Mouse (Mus musculus) cerebellum, adult (tissue): Measurements from ENCODE around the gene Tbr1.

Experiments used
- ATAC-seq: cut with Nextera tagmentation; 2 replicates; pipeline ENCODE4 v1.9.2; 2017; ENCODE audit warnings: mild to moderate bottlenecking, moderate library complexity, mixed read lengths; ENCODE audit not compliant: insufficient number of reproducible peaks, low FRiP score, low TSS enrichment

Gene Tbr1

GRCm38 (mm10) chr2:61802656-61803251, at the start of gene Tbr1:
TSS of gene Tbr1 (plus strand) at chr2:61802930.
- ATAC-seq = peak; percentile 71

- ATAC-seq = no peak
Observed at GRCm38 (mm10) chr2:61754989-61755388, 47.7 kb upstream of the Tbr1 start.

DNA sequence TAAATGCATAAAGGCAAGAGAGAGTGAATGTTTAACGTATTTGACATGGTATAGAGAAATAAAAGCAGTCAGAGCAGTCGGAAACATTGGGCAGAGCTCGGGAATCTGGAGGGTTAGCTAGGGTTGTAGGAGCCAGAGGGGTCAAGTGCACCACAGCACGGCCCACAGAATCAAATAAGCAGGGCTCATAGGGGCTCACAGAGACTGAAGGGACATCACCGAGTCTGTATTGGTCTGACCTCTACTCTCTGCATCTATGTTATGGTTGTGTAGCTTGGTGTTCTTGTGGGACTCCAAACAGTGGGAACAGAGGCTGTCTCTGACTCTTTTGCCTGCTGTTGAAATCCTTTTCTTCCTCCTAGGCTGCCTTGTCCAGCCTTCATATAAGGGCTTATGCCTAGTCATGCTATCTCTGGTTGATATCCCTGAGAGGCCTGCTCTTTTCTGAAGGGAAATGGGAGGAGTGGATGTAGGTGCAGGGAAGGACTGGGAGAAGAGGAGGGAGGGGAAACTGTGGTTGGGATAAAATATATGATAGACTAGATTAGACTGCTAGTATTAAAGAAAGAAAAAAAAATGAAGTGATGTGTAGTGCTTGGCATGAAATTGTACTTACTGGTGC, 43.4 kb upstream of the Tbr1 start:
- ATAC-seq = no peak

DNA sequence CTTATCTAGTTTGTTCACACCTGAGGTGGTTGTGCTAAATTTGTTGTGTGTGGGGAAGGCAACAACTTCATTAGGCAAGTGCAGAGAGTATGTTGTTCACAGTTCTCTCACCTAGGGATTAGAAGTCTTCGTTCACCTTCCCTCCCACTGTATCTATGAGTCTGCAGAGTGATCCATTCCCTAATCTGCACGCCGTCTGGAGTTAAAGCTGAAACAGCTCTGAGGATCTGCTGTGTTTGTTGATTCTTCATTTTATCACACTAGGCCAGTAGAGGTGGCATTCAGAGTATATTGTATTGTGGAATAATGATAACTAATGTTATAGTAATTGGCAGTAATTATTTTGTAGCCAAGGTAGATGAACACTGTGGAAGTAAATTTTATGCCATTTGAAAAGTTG, 42.7 kb upstream of the Tbr1 start:
- ATAC-seq = no peak

DNA sequence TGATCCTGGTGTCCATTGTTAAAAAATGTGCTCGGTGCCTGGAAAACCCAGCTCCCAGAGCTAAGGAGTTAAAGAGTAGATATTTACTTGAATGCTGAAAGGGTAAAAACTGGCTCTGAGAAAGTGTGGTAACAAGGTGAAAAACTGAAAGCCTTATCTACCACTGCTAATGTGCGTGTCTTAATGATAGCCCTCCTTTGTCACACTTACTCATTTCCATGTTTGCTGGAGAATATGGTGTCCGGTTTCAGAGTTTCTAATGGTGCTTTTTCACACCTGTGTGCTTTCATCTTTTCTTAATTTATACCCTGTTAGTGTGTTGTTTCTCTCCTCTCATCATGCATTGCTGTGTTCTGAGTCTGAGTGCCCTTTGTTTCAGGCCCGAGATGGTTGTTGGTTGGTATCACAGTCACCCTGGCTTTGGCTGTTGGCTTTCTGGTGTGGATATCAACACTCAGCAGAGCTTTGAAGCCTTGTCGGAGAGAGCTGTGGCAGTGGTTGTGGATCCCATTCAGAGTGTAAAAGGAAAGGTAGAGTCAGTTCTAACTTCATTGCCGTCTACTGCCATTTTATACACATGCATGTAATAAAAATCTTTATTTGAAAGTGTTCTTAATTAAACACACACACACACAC, 38.1 kb upstream of the Tbr1 start:
- no peak for ATAC-seq

- ATAC-seq = peak; percentile 76; the same call in 1 of the 2 replicates
Observed at GRCm38 (mm10) chr2:61765526-61765925, 37.2 kb upstream of the Tbr1 start.

GRCm38 (mm10) chr2:61780794-61781193, 21.9 kb upstream of the Tbr1 start:
- no peak for ATAC-seq

DNA sequence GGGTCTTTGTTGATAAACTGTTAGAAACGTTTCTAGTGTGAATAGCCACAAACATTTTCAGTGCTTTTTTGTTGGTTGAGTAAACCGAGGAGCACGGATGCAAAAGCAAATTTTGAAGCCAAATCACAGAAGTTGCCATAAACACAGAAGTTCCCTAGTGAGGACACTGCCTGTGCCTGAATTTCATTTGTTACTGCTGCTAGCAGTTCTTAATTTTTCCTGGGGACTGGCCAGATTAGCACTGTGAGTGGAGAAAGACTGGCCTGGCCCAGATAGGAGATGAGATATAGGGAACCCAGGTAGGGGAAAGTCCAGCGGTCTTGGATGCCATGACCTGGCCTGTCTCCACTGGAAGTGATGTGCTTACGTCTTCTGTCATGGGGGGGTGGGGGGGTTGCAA, 7.8 kb upstream of the Tbr1 start:
- ATAC-seq = no peak

DNA sequence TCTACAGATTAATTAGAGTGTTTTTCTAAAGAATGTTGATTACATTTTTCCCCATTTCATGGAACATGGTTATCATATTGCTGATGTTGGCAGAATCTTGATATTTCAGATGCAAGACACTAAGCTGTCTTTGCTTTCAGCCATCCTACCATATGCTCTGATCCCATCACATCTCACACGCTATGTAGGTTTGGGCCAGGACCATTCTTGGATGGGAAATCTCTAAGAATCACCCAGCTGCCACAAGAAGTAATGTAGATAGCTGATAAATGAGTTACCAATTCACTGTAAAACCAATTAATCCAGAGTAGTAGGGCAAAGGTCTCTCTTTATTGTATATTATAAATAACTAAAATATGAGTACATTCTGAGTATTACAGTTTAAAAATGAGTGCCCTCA, 4.7 kb upstream of the Tbr1 start:
- ATAC-seq = no peak

- no peak for ATAC-seq
Observed at GRCm38 (mm10) chr2:61803443-61804367, 975 bp downstream of the Tbr1 start.

- ATAC-seq = no peak
Observed at GRCm38 (mm10) chr2:61804382-61804840, 1.7 kb downstream of the Tbr1 start.

GRCm38 (mm10) chr2:61804841-61805540, 2.3 kb downstream of the Tbr1 start:
- no peak for ATAC-seq

DNA sequence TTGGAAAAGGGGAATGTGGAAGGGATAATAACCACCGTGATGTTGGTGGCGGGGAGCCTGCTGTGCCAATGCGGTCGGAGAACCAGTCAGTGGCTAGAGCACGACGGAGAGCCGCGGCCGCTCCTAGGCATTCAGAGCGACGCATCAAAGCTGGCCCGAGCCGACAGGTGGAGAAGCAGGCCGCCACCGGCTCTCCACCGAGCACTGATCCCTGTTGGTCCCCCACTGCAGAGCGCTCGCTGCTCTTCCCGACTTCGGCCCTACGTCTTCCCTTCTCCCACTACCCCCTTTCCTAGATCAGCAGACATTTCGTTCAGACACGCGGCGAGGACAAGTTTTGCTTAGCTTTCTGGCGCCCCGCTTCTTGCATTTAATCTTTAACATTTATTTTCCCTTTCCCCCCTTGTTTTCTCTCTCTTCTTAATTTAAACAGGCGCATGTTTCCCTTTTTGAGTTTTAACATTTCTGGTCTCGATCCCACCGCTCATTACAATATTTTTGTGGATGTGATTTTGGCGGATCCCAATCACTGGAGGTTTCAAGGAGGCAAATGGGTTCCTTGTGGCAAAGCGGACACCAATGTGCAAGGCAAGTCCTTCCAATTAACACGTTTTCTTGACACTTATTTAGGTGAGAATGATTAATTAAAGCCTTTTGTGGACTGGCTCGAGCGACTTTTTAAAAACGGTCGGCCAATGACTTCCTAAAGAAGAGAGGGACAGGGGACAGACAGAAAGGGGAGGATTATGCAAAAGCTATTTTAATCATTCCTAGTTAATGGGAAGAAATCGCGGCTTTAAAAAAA, 3.0 kb downstream of the Tbr1 start:
- ATAC-seq = no peak

GRCm38 (mm10) chr2:61806346-61806825, 3.7 kb downstream of the Tbr1 start:
- no peak for ATAC-seq

DNA sequence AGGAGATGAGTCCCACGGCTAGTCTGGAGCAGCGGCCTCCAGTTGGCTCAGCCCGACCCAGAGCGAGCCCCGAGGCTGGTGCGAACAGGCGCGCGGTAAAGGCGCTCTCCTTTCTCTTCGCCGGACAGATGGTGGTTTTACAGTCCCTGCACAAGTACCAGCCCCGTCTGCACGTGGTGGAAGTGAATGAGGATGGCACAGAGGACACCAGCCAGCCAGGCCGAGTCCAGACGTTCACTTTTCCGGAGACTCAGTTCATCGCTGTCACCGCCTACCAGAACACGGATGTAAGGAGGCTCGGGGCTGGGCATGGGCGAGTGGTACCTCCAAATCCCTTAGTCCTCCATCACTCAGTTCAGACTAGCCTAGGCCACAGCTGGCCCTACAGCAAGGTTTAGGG, 4.4 kb downstream of the Tbr1 start:
- ATAC-seq = no peak

- ATAC-seq = no peak
Observed at GRCm38 (mm10) chr2:61807781-61808180, 5.1 kb downstream of the Tbr1 start.

DNA sequence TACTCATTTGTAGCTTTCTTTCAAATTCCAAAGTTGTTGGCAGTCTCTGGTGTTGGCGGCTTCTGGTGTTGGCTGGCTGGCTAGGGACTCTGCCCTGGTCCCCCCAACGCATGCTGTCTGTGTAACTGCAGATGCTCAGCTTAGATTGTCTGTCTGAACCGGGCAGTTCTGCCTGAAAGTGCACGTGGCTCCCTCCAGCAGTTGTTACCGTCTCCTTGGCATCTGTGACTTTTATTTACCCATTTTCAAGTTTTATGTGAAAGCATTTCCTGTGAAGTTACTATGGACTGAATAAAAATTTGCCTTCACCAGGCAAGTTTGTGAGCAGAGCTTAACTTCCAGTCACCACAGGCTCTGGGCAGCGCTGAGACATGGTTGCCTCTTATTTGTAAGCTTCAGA, 6.0 kb downstream of the Tbr1 start:
- ATAC-seq = no peak

DNA sequence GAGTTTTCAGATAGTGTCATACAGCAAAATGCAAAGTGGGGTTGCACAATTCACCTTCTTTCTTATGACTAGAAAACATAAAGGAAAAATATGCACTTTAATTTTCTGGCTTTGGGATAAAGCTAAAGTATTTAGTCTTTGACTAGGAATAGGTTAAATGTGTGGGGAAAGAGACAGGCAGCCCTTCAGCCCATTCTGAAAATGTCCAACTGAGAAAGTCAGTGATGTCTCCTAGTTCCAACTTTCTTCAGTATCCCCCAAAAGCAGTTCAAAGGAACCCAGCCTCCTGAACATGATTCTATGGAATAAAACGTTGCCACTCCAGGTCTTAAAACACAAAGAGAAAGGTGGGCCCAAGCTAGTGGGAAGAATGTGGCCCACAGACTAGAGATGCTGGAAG, 6.7 kb downstream of the Tbr1 start:
- no peak for ATAC-seq

GRCm38 (mm10) chr2:61810751-61811150, 8.0 kb downstream of the Tbr1 start:
- ATAC-seq = no peak
